Mouse (Mus musculus): Measurements from ENCODE around the gene Chchd5. TPM values are rescaled to one million over a fixed set of nuclear protein-coding genes. Genes with fewer than 3 reads are reported as not detected.

Chchd5 gene
- total RNA-seq (2021), result 10 to 100 TPM; 12.1 to 14.1 TPM
- long read RNA-seq, experiment 1, partial matches to known transcripts, result 1 of 12 reads
- long read RNA-seq, experiment 1, other reads (novel, unspliced or antisense), result 5 of 12 reads
- long read RNA-seq, experiment 2, transcript Chchd5-201 (4 exons, 1,325 nt), result major isoform, 12 of 20 reads
- long read RNA-seq, experiment 2, partial matches to known transcripts, result 3 of 20 reads
- long read RNA-seq, experiment 2, other reads (novel, unspliced or antisense), result 4 of 20 reads

DNA sequence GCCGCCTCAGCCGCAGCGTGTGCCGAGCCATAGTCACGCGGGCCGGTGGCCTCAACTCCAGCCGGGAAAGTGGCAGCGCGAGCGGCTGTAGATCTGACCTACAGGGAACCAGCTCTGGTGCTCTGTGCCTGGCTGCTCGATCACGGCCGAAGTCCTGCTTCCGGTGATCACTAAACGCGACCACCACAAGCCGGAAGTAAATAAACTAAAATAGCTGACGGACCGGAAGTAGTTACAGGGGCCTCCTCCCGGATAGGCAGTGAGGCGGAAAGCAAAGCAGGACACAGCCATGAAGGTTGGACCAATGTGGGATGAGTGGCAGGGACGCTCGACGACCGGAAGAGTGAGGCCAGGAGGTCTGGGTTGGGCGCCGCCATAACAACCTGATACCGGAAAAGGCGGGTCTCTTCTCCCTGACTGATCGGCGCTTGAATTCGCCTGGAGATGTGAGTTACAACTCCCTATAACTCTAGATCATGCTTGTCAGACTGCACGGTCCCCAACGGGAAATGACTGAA, at the start of gene Chchd5:
TSS of gene Chchd5 (plus strand) at position 289 of the 518 bp plus-strand sequence.
- TF ChIP-seq CTCF (conservative IDR thresholded peaks at IDR 0.05), result no peak
- Histone ChIP-seq H3K4me3 (peak within 1 kb of the TSS; percentile 80), H3K27ac (peak within 1 kb of the TSS; percentile 97)
- DNase-seq (ENCODE audit: low spot score in 2 of 2), result peak; percentile 92 to 98

DNA sequence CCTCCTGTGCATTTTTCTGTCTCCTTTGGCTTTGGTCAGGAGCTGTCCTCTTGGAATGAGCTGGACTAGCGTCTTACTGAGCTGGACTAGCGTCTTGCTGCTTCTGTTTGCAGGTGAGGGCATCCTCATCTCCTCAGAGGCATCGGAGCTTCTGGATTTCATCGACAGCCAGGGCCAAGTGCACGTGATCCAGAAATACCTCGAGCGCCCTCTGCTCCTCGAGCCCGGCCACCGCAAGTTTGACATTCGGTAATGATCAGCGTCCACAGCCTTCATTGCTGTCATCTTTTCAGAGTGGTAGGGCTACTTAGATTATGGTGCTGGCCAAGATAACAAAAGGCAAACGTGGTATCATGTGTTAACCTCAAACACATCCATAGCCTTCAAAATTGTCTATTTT, 48.4 kb upstream of the Chchd5 start:
- DNase-seq (ENCODE audit: low spot score in 2 of 2), result no peak
- no peak overlapping the region for H3K27ac ChIP-seq
- no peak for TF ChIP-seq CTCF (conservative IDR thresholded peaks at IDR 0.05)
- no peak overlapping the region for H3K4me3 ChIP-seq

DNA sequence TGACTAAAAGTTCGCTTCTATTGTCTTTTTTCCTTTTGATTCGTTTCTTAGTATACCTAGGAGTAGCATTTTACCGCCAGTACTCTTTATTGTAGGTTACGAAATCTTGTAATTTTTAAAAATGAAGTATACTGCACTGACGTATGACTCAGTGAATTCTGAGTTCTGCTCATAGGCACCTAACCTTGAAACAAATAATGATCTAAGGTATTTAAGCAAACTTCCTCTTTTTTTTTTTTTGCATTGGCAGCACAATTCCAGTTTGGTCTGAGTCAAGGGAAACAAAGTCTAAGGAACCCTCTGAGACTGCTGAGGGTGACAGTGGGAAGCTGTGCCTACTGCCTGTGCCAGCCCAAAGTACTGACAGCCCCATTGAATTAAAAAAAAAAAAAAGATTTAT, 46.0 kb upstream of the Chchd5 start:
- Histone ChIP-seq H3K4me3 (no peak overlapping the region), H3K27ac (no peak overlapping the region)
- TF ChIP-seq CTCF (conservative IDR thresholded peaks at IDR 0.05), result no peak
- no peak for DNase-seq (ENCODE audit: low spot score in 2 of 2)

DNA sequence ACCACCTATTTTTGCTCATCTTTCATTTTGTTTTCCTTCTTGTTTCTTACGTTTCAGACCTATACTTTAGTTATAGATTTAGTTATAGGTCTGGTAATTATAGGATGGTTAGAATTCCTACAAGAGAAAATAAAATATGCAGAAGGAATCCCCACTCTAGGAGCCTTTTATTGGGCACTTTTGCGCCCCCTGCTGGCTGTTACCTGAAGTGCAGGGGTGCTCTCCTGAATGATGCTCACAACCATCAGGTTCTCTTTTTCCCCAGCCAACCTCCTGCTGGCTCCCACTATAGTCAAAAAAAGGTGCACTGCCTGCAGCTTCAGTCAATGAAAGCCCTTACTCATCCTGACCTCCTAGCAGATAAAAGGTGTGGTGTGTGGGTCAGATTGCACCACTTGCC, 44.5 kb upstream of the Chchd5 start:
- DNase-seq (ENCODE audit: low spot score in 2 of 2), result peak in 1 of 2 experiments; percentile 40
- TF ChIP-seq CTCF (conservative IDR thresholded peaks at IDR 0.05), result peak; percentile 88
- no peak overlapping the region for H3K4me3 ChIP-seq

DNA sequence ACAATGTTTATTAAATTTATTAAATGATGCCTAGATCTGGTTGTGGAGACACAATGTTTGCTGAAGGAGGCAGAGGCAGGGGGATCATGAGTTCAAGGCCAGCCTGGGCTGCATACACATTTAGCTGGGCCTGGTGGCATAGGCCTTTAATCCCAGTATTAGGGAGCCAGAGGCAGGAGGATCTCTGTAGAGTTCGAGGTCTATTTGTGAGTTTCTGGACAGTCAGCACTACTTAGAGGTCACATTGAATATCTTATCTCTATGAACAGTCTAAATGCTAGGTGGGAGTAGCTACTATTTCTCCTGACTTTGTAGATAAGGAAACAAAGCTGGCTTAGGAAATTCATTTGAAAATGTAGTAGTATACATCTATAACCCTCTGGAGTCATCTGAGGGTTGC, 42.0 kb upstream of the Chchd5 start:
- TF ChIP-seq CTCF (conservative IDR thresholded peaks at IDR 0.05), result no peak
- DNase-seq (ENCODE audit: low spot score in 2 of 2), result no peak

More for the DNA sequence above, 44.5 kb upstream of the Chchd5 start:
- no peak overlapping the region for H3K27ac ChIP-seq

DNA sequence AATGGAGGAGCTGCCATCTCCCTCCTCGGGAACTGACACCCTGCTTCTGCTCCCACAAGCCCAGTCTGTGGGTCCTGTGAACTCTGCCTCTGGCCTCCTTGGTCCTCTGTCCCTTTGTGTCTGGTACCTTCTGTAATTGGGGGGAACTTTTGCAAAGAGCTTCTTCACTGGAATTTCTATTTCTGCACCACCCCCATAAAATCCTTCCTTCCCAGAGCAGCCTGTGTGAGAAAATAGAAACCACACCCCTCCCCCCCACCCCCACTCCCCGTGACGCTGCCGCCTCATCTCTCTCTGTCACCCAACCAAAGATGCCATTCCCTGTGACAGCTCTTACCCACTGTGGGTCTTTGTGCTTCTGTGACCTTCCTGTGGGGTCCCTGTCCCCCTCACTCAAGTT, 39.1 kb upstream of the Chchd5 start:
- H3K4me3 ChIP-seq, result no peak overlapping the region
- no peak for DNase-seq (ENCODE audit: low spot score in 2 of 2)
- H3K27ac ChIP-seq, result peak overlapping the region; percentile 4; the same call in 1 of the 2 replicates
- no peak for TF ChIP-seq CTCF (conservative IDR thresholded peaks at IDR 0.05)

More for the DNA sequence above, 42.0 kb upstream of the Chchd5 start:
- Histone ChIP-seq H3K27ac (no peak overlapping the region), H3K4me3 (no peak overlapping the region)

DNA sequence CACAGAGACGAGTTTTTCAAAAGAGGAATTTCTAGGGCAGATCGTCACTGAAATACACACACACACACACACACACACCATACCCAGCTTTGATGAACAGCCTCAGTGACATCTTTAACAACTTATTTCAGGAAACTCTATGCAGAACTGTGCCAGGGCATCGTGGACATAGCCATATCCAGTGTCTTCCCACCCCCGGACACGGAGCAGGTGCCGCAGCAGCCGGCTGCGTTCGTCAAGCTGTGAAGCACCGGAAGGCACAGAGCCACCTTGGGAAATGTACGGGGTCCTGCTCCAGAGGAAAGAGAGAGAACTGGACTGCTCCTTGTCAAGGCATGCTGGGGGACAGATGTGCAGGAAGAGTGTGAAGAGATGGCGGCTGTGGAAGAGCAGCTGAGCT, 36.7 kb upstream of the Chchd5 start:
- no peak for DNase-seq (ENCODE audit: low spot score in 2 of 2)
- Histone ChIP-seq H3K4me3 (no peak overlapping the region), H3K27ac (no peak overlapping the region)
- no peak for TF ChIP-seq CTCF (conservative IDR thresholded peaks at IDR 0.05)

DNA sequence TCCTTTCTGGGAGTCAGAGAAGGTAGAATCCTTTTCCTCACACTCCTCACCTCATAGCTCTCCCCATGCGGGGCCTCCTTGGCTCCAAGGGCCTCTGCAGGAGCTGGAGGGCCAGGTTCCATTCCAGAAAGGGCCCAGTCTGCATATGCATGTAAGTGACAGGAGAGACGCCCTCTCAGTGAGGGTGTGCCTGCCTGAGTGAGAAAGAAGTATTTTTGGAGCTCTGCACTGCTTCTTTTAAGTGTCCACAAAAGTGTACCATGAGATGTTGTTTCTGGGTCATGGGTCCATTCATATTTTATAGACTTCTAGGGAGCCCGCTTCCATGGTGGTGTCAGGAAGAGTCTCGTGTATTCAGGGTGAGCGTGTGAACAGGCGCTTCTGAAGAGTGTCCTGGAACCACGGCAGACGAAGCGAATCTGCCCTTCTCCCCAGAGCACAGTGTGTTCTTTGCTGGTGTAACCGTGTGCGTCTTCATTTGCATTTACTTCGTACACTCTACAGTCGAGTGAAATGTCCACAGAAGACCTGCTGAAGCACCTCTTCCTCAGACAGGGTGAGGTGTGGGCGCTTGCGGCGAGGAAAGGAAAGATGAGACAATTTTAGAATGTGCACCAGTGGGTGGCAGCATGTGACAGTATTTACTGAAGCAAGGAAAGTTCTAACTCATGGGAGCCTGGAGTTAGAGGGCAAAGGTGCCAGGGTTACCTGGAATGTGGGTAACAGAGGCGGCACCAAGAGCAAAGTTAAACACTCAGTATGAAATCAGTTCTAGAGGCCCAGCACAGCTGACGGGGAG, 35.4 kb upstream of the Chchd5 start:
- no peak overlapping the region for H3K27ac ChIP-seq
- peak; percentile 49 for TF ChIP-seq CTCF (conservative IDR thresholded peaks at IDR 0.05)
- no peak overlapping the region for H3K4me3 ChIP-seq
- peak; percentile 23 to 25 for DNase-seq (ENCODE audit: low spot score in 2 of 2)

DNA sequence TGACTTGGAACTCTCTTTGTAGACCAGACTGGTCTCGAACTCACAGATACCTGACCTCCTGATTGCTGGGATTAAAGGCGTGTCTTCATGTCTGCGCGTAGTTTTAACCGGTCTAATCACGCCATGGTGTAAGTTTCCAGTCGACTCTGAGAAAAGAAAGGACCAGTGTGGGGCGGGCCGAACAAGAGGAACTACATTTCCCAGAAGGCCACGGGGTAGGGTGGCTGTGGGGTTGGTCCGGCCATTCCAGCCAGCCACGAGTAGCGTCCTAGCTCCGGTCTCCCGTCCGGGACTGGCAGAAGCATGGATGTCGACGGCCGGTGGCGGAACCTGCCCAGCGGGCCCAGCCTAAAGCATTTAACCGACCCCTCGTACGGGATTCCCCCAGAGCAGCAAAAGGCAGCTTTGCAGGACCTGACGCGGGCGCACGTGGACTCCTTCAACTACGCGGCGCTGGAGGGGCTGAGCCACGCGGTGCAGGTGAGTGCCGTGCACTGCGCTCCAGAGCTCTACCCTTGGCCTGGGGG, 28.7 kb upstream of the Chchd5 start, which contains the start of gene Polr1b:
TSS of gene Polr1b (plus strand) at position 212 of the 527 bp plus-strand sequence.
- DNase-seq (ENCODE audit: low spot score in 2 of 2), result peak; percentile 91 to 95
- Histone ChIP-seq H3K27ac (peak within 1 kb of the TSS; percentile 69; the same call in 1 of the 2 replicates), H3K4me3 (peak within 1 kb of the TSS; percentile 66)
- no peak for TF ChIP-seq CTCF (conservative IDR thresholded peaks at IDR 0.05)

DNA sequence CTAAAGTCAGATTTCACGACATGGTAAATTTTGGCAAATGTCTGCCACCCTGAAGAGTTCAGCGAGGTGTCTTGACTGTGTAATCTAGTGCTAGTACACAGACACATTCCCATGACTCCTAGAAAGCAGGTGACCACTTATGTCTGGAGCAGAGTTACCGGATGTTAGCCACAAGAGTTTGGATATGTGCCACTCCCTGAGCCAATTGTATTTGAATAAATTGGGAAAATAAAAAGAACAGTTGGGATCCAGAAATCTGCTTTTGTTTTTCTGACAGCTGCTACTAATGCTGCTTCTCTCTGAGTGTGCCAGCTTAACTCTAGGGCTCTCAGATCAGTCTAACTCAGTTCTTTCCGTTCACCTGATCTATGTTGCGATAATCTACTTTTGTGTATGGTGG, 16.6 kb upstream of the Chchd5 start:
- peak; percentile 35 to 56 for DNase-seq (ENCODE audit: low spot score in 2 of 2)
- no peak for TF ChIP-seq CTCF (conservative IDR thresholded peaks at IDR 0.05)
- H3K27ac ChIP-seq, result no peak overlapping the region
- H3K4me3 ChIP-seq, result no peak overlapping the region

DNA sequence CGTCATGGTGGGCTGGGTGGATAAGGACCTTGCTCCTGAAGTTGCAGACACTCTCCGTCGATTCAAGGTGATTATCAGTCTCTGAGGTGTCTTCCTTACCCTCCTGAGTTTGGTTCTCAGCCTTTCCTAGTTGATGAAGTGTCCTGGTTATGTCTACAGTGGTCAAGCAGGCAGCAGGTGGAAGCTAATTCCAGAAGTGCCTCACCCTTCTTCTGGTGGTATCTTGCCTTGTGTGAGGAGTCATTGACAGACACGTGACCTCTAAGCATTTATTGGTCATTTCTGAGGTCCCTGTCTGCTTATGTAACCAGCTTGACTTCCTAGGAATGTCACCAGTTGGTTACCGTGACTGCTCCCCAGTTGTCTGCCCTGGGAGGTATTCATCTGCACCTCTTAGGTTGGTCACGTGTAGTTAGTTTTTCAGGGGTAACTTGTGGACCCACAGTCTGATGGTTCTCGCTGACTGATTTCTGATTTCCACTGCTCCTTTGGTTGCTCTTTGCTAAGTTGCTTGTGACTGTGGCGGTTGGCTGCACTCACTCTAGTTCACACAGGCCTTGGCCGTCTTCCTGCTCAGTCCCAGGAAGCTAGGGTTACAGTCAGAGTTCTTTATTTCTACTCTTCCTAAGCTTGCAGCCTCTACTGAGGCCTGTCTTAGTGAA, 13.7 kb upstream of the Chchd5 start:
- TF ChIP-seq CTCF (conservative IDR thresholded peaks at IDR 0.05), result no peak
- no peak for DNase-seq (ENCODE audit: low spot score in 2 of 2)
- Histone ChIP-seq H3K4me3 (no peak overlapping the region), H3K27ac (no peak overlapping the region)

DNA sequence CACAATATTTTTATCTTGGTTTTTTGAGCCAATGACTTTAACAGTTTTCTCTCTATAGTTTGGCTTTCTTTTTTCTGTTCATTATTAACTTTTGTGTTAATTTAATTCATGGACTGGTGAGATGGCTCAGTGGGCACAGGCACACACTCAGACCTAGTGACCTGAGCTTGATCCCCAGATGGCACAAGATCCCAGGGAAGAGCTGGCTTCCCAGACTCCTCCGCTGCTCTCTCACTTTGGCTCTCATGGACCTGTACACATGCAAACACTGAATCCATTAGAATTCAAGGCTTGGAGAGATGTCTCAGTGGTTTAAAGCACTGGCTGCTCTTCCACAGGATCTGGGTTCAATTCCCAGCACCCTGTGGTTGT, 13.1 kb upstream of the Chchd5 start:
- no peak for TF ChIP-seq CTCF (conservative IDR thresholded peaks at IDR 0.05)
- no peak overlapping the region for H3K27ac ChIP-seq
- H3K4me3 ChIP-seq, result no peak overlapping the region
- no peak for DNase-seq (ENCODE audit: low spot score in 2 of 2)

DNA sequence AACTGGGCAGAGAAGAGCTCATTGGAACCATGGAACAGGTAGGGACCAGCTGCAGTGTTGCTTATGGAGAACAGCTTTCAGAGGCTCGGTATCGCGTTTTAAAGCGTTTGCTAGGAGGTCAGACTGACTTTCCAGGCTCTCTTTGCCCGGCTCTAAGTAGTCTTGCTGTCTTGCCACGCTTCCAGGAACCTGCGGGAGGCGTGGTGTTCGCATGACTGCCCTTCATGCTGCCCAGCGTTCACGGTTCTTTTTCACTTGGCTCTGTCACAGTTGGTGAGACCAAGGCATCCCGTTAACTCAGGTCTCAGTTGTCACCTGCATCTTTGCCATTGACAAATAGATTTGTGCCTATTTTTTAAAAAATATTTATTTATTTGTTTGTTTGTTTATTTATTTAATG, 11.4 kb upstream of the Chchd5 start:
- no peak for DNase-seq (ENCODE audit: low spot score in 2 of 2)
- H3K27ac ChIP-seq, result no peak overlapping the region
- no peak overlapping the region for H3K4me3 ChIP-seq
- no peak for TF ChIP-seq CTCF (conservative IDR thresholded peaks at IDR 0.05)

All from layer of hippocampus, adult 2 months (tissue).